Mouse (Mus musculus) lung, embryonic 16.5 days (tissue): ENCODE results near the gene Prkce. TPM values are rescaled to one million over a fixed set of nuclear protein-coding genes. Genes with fewer than 3 reads are reported as not detected.
A peak's percentile ranks its signal among the peaks of the same experiment; 100 is the strongest.

Experiments used
- ATAC-seq: fragments of 200-750 bp; cut with Nextera tagmentation; 2 replicates; pipeline ENCODE4 v1.8.0; 2017; ENCODE audit warnings: low read depth, mild to moderate bottlenecking, moderate library complexity
- H3K27ac ChIP-seq: fragments of 300-500 bp; sonication (generic); 2 replicates; pipeline ENCODE4 v1.5.1; 2014; ENCODE audit warnings: mild to moderate bottlenecking, control low read depth, low read length
- H3K27me3 ChIP-seq: fragments of 300-500 bp; sonication (generic); 2 replicates; pipeline ENCODE4 v1.6.1; 2014; ENCODE audit warnings: low read depth, low read length, mixed read lengths; ENCODE audit not compliant: control insufficient read depth, insufficient read depth
- H3K36me3 ChIP-seq: fragments of 300-500 bp; sonication (generic); 2 replicates; pipeline ENCODE4 v1.6.1; 2014; ENCODE audit warnings: low read length; ENCODE audit not compliant: control insufficient read depth, insufficient read depth
- H3K4me1 ChIP-seq: fragments of 300-500 bp; sonication (generic); replicated peaks from 2 replicates; pipeline ENCODE4 v1.6.1; 2014; ENCODE audit warnings: low read length, mixed read lengths; ENCODE audit not compliant: control insufficient read depth, insufficient read depth
- H3K4me2 ChIP-seq: fragments of 300-500 bp; sonication (generic); 2 replicates; pipeline ENCODE4 v1.6.1; 2014; ENCODE audit warnings: low read depth, low read length, control low read depth
- H3K4me3 ChIP-seq: fragments of 300-500 bp; sonication (generic); 2 replicates; pipeline ENCODE4 v1.5.1; 2014; ENCODE audit warnings: mild to moderate bottlenecking, low read length, control low read depth
- H3K9ac ChIP-seq: fragments of 300-500 bp; sonication (generic); 2 replicates; pipeline ENCODE4 v1.6.1; 2014; ENCODE audit warnings: low read length, control low read depth
- H3K9me3 ChIP-seq: fragments of 300-500 bp; sonication (generic); 2 replicates; pipeline ENCODE4 v1.6.1; 2016; ENCODE audit warnings: low read length; ENCODE audit not compliant: control insufficient read depth
- whole genome bisulfite sequencing: fragments of 180-500 bp; shearing (Covaris S2); extraction: QIAGEN DNeasy Blood & Tissue Kit; methylation state at CpG from one replicate; pipeline ENCODE4 v1.1.7; 2014; 5-methylcytosine and 5-hydroxymethylcytosine counted together
- polyA plus RNA-seq: library from polyadenylated mRNA; unstranded; fragments of >200 nt; fragmentation: Nextera tagmentation; extraction: Ambion mirVana; gene quantifications from 2 replicates; pipeline ENCODE4 v1.2.1, GENCODE M21; 2015

Prkce gene
- polyA plus RNA-seq, 1 experiment from 2014 or later, result 4.9 TPM

DNA sequence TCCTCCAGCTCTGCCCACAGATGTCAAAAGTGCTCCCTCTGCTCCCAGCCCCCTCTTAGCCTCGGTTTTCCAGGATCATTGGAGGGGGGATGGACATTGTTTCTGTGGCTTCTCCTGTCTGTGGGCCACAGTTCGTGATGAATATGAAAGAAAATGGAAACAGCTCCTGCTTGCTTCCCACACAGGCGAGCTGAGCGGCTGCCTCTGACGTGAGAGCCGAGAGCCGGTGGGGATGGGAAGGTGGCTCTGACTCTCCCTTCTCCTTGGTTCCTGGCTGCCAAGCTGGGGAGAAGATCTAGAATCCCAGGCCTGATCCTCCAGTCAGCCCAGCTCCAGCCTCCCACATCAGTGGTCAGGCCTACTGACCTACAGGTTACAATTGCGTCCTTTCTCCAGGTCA is 61.3 kb downstream of the Prkce start:
- H3K9ac ChIP-seq, result no peak overlapping the region
- H3K27ac ChIP-seq, result no peak overlapping the region
- 84% methylated on average over 8 of the region's 8 CpGs for whole genome bisulfite sequencing
- H3K4me2 ChIP-seq, result no peak overlapping the region
- no peaks in the 10 kb centered on the region for H3K27me3 ChIP-seq
- H3K36me3 ChIP-seq, result no peaks in the 10 kb centered on the region
- peaks cover 6% of the 10 kb centered on the region for H3K9me3 ChIP-seq
- H3K4me1 ChIP-seq, result peaks cover 2% of the 10 kb centered on the region; the same call in 1 of the 2 replicates
- no peak for ATAC-seq
- no peak overlapping the region for H3K4me3 ChIP-seq

DNA sequence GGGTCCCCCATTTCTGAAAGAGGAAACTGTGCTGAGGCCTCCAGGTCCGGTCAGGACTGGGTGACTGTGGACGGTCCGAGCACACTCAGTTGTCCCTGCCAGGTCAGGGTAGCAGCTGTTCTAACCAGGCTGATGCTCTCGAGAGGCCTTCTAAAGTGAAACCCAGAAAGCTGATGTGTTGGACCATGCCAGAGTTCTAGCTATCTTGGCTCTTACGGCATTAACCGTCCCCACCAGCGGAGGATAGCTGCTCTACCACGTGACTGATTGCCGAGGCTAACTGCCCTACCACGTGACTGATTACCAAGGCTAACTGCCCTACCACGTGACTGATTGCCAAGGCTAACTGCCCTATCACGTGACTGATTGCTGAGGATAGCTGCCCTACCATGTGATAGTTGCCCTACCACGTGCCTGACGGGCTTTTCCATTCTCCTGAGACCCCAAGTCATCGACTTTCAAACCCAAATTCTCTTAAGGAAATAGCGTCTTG is 62.6 kb downstream of the Prkce start:
- no peak for ATAC-seq
- Histone ChIP-seq H3K4me2 (no peak overlapping the region), H3K9ac (no peak overlapping the region), H3K4me1 (peaks cover 2% of the 10 kb centered on the region; the same call in 1 of the 2 replicates), H3K27me3 (no peaks in the 10 kb centered on the region), H3K4me3 (no peak overlapping the region), H3K36me3 (no peaks in the 10 kb centered on the region), H3K9me3 (peaks cover 6% of the 10 kb centered on the region), H3K27ac (no peak overlapping the region)
- WGBS, result 89% methylated on average over 16 of the region's 16 CpGs

DNA sequence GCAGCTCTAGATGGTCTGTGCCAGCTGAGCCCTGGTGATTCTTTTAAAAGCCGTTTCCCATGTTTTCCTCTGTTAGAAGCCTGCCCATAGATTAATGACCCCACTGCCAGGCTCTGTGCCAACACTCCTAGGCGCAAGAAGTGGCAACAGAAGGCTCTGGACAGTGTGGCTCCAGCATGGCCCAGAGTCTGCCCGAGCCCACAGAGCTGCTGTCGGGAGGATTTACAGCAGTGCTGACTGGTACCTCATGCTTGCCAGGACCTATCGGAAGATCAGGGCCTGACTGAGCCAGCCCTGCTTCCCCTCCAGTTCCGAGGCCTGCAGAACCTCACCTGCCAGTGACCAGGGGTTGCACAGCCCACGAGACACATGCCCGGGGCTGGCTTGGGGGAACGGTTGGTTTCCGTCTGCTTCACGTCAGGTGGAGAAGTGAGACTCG is 64.2 kb downstream of the Prkce start:
- 66% methylated on average over 12 of the region's 12 CpGs for WGBS
- H3K36me3 ChIP-seq, result no peaks in the 10 kb centered on the region
- peaks cover 6% of the 10 kb centered on the region for H3K9me3 ChIP-seq
- H3K9ac ChIP-seq, result no peak overlapping the region
- no peaks in the 10 kb centered on the region for H3K27me3 ChIP-seq
- H3K4me3 ChIP-seq, result no peak overlapping the region
- peaks cover 11% of the 10 kb centered on the region; the same call in 1 of the 2 replicates for H3K4me1 ChIP-seq
- no peak overlapping the region for H3K4me2 ChIP-seq
- no peak for ATAC-seq
- no peak overlapping the region for H3K27ac ChIP-seq

DNA sequence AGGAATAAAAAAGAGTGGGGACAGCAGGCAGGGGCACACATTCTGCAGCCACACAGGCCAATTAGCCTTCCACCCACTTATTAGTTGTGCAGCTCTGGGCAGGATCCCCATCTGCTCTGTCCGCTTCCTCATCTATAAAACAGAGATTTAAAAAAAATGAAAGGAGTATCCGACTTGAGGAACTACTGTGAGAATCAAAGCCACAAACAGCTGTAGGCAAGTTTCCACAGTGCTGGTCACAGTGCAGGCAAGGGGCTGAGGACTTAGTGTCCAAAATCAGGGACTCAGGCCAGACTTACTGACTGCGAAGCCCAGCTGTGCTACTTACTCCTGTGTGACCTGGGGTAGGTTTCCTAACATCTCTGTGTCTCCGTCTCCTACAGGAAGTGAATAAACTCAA is 64.7 kb downstream of the Prkce start:
- H3K36me3 ChIP-seq, result no peaks in the 10 kb centered on the region
- no peak for ATAC-seq
- H3K9ac ChIP-seq, result no peak overlapping the region
- H3K4me2 ChIP-seq, result no peak overlapping the region
- H3K4me3 ChIP-seq, result no peak overlapping the region
- H3K27me3 ChIP-seq, result no peaks in the 10 kb centered on the region
- WGBS, result 78% methylated on average over 4 of the region's 4 CpGs
- H3K4me1 ChIP-seq, result peaks cover 11% of the 10 kb centered on the region; the same call in 1 of the 2 replicates
- H3K9me3 ChIP-seq, result peaks cover 6% of the 10 kb centered on the region
- no peak overlapping the region for H3K27ac ChIP-seq

DNA sequence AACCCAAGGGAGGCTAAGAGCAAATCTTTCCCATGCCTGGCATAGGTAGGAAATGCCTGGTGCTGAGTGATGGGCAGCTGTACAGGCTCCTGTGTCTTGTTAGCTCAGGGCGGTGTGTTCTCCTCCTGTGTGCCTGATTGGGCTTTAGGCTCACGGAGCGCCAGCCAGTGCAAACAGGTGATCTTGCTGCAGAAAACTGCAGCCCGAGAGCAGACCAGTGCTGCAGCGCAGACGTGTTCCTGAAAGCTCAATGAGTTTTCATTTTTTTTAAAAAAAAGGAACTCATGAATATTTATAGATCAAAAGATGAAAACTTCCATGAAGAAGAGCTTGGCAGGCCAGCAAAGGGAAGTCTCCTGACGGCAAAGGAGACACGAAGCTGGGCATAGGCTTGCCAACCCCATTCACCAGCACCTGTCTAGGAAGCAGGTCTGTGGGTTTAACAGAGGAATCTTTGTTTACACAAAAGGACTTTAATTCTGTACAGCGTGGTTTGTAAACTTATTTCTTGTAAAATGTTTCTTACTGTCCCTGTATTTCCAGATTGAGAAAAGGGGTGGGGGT is 67.1 kb downstream of the Prkce start:
- Histone ChIP-seq H3K4me3 (no peak overlapping the region), H3K27ac (no peak overlapping the region), H3K4me1 (peaks cover 11% of the 10 kb centered on the region; the same call in 1 of the 2 replicates), H3K27me3 (no peaks in the 10 kb centered on the region), H3K4me2 (no peak overlapping the region), H3K9me3 (peaks cover 6% of the 10 kb centered on the region), H3K36me3 (no peaks in the 10 kb centered on the region), H3K9ac (no peak overlapping the region)
- no peak for ATAC-seq
- 73% methylated on average over 9 of the region's 9 CpGs for WGBS

DNA sequence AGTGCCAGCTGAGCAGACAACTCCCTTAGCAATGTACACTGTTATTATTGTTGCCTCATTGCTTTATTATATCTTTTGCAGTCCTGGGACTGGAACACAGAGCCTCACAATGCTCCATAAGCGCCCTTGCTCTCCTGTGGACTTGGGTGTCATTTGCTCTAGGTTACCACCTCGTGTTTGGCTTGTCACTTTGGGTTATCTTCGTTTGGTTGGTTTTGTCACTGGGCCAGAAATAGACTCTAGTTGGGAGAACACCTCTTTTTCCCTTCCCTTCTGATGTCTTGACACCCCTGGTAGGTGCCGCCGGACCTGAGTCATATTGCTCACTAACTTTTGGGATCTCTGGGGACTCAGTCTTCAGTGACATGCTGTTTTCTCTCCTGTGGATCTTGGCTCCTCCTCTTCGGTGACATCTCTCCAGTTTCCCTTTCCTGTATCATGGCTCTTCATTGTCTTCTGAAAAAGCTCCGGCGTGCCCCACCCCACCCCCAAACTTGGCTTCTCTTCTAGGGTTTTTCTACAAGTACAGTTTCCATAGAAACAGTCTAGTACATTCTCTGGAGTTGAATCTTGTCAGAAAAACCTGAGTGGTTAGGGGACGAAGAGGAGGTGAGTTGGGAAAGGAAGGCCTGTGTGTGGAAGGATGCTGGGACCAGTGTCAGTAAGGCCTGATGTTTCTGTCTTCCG is 68.6 kb downstream of the Prkce start:
- H3K9ac ChIP-seq, result no peak overlapping the region
- no peaks in the 10 kb centered on the region for H3K27me3 ChIP-seq
- H3K4me3 ChIP-seq, result no peak overlapping the region
- no peak overlapping the region for H3K27ac ChIP-seq
- WGBS, result 68% methylated on average over 10 of the region's 10 CpGs
- H3K4me1 ChIP-seq, result peaks cover 11% of the 10 kb centered on the region; the same call in 1 of the 2 replicates
- no peak overlapping the region for H3K4me2 ChIP-seq
- no peaks in the 10 kb centered on the region for H3K36me3 ChIP-seq
- peaks cover 6% of the 10 kb centered on the region for H3K9me3 ChIP-seq
- no peak for ATAC-seq

DNA sequence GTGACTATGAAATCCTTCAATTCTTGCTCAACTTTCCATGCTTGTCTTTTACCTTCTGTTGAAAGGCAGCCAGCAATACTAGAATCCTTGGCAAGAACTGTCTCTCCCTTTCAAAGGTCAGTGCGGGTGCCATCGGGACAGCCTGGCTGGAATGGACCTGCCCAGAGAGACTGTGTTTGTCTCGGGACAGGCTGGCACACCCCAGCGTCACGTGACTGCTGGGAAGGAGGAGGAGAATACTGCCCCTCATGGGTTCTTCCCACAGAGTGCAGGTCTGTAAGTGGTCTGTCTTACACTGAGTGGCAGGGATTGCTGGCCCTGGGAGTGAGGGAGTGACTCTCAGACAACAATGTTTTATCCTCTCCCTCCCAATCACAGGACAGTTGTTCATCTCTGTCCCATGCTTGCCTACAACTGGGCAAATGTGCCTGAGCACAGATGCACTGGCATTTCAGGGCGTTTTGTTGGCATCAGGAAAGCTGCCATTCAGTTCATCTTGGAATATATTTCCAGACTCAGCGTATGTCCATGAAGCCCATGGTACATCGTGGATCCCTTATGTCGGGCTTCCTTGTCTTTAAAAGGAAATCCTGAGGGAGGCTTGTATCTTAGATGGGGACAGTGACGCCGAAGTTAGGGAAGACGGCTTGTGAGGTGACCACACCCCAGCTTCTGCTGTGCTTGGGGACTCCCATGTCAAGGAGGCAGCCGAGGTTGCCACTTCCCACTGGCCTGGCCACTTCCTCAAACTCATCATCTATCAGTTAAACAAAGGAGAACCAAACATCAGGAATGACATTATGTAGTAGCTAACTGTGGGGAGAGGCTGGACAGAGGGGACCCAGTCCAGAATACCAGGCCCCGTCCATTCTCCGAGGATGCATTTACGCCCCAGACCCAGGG is 69.5 kb downstream of the Prkce start:
- WGBS, result 81% methylated on average over 16 of the region's 16 CpGs
- ATAC-seq, result peak; percentile 56; the same call in 1 of the 2 replicates

DNA sequence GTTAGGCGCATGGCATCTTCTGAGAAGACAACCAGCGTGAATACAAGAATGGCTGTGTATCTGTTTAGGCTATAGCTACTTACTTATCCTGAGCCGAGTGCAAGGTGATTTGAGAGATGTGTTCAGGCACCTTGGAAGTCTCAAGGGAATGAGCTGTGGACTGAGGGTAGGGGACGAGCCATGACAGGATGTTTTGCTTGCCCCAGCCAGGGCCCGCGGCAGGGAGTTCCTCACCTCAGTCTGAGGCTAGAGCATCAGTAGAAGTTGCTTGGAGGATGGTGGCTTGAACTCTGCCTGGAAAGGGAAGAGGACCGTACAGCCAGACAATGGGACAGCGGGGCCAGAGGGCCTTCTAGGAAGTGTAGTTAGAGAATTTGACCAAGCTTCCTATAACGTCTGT is 74.7 kb downstream of the Prkce start:
- no peaks in the 10 kb centered on the region for H3K36me3 ChIP-seq
- no peak overlapping the region for H3K4me3 ChIP-seq
- H3K4me1 ChIP-seq, result 0 out of 2 replicates have a peak, but pooled peaks cover 5% of the 10 kb centered on the region
- H3K9ac ChIP-seq, result no peak overlapping the region
- WGBS, result 63% methylated on average over 9 of the region's 9 CpGs
- no peaks in the 10 kb centered on the region for H3K9me3 ChIP-seq
- no peaks in the 10 kb centered on the region for H3K27me3 ChIP-seq
- no peak overlapping the region for H3K27ac ChIP-seq
- no peak overlapping the region for H3K4me2 ChIP-seq
- no peak for ATAC-seq

More for the DNA sequence above, 69.5 kb downstream of the Prkce start:
- Histone ChIP-seq H3K36me3 (no peaks in the 10 kb centered on the region), H3K4me2 (no peak overlapping the region), H3K9me3 (peaks cover 6% of the 10 kb centered on the region), H3K27me3 (no peaks in the 10 kb centered on the region), H3K4me3 (no peak overlapping the region), H3K27ac (no peak overlapping the region), H3K9ac (no peak overlapping the region), H3K4me1 (peaks cover 9% of the 10 kb centered on the region; the same call in 1 of the 2 replicates)

DNA sequence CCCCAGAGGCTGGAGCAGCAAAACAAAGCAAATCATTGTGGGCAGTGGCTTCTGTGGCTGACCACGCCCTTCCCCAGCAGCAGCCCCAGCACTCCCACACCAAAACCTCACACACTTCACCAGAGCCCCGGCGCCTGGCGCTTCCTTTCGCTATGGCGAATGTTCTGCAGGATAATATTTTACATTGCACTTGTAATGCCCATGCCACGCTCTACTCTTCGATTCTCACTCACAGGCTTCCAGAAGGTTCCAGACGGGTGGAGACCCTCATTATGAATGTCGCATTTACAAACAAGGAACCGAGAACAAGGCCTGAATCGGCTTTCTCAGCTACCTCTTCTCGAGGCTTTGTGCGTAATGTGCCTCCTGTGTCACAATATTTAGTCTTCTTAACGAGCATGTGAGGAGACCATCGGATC is 75.5 kb downstream of the Prkce start:
- H3K27me3 ChIP-seq, result no peaks in the 10 kb centered on the region
- no peaks in the 10 kb centered on the region for H3K9me3 ChIP-seq
- 0 out of 2 replicates have a peak, but pooled peaks cover 5% of the 10 kb centered on the region for H3K4me1 ChIP-seq
- no peak overlapping the region for H3K27ac ChIP-seq
- no peak overlapping the region for H3K4me3 ChIP-seq
- no peak overlapping the region for H3K4me2 ChIP-seq
- ATAC-seq, result no peak
- H3K9ac ChIP-seq, result no peak overlapping the region
- 75% methylated on average over 16 of the region's 16 CpGs for WGBS
- H3K36me3 ChIP-seq, result no peaks in the 10 kb centered on the region
